ENCODE assay signal across 8 mouse cellular contexts in the genomic region with DNA sequence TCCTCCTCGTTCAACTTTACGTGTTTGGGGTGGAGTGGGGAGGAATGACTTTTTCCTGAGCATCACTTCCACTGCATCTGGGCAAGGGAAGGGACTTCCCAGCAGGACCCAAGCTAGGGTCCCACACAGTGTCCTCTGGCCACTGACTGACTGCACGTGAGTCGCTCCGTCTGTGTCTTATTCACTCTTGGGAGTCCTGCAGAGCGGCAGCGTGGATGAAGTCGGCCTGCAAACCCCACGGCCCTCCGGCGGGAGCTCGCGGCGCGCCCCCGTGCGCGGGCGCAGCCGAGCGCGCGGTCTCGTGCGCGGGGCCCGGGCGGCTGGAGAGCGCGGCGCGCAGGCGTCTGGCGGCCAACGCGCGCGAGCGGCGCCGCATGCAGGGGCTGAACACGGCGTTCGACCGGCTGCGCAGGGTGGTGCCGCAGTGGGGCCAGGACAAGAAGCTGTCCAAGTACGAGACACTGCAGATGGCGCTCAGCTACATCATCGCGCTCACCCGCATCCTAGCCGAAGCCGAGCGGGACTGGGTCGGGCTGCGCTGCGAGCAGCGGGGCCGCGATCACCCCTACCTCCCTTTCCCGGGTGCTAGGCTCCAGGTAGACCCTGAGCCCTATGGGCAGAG. TPM values are rescaled to one million over a fixed set of nuclear protein-coding genes. Genes with fewer than 3 reads are reported as not detected.
DNase-seq lines count a peak whose midpoint lies in the region; ATAC-seq lines count a peak whose summit lies in the region.

No protein-coding gene starts in this region.

- H3K4me3 ChIP-seq in embryonic facial prominence, embryonic 10.5 days: peak overlapping the region; percentile 67
- H3K4me3 ChIP-seq in heart, embryonic 14.5 days (ENCODE audit: control insufficient read depth in 1 of 2, insufficient read depth in 1 of 2, low read depth in 1 of 2, low read length in 2 of 2): peak overlapping the region; percentile 48 to 58
- H3K4me3 ChIP-seq in liver, embryonic 15.5 days (replicated peaks): peak overlapping the region; percentile 46

- H3K9ac ChIP-seq in heart, embryonic 14.5 days (ENCODE audit: low read length): peak overlapping the region; percentile 72
- no peak overlapping the region for H3K9ac ChIP-seq in liver, embryonic 15.5 days

- H3K4me2 ChIP-seq in heart, embryonic 14.5 days (ENCODE audit: low read length): peak overlapping the region; percentile 98
- peak overlapping the region; percentile 71 for H3K4me2 ChIP-seq in liver, embryonic 15.5 days

- WGBS in embryonic facial prominence, embryonic 10.5 days: 2% methylated on average over 62 of the region's 62 CpGs
- under 1% methylated on average over 60 of the region's 62 CpGs for WGBS in heart, embryonic 14.5 days
- under 1% methylated on average over 62 of the region's 62 CpGs for WGBS in liver, embryonic 15.5 days (ENCODE audit: insufficient replicate concordance)

- peaks cover 53% of the 10 kb centered on the region for H3K27me3 ChIP-seq in embryonic facial prominence, embryonic 10.5 days (replicated peaks; ENCODE audit: low read depth, poor library complexity, severe bottlenecking)
- peaks cover 46% of the 10 kb centered on the region for H3K27me3 ChIP-seq in heart, embryonic 14.5 days (ENCODE audit: control insufficient read depth, insufficient read depth, low read length)
- H3K27me3 ChIP-seq in liver, embryonic 15.5 days: peaks cover 54% of the 10 kb centered on the region

- no peaks in the 10 kb centered on the region for H3K9me3 ChIP-seq in embryonic facial prominence, embryonic 10.5 days
- H3K9me3 ChIP-seq in heart, embryonic 14.5 days (ENCODE audit: control insufficient read depth, low read length): no peaks in the 10 kb centered on the region
- H3K9me3 ChIP-seq in liver, embryonic 15.5 days (replicated peaks): no peaks in the 10 kb centered on the region

- no peaks in the 10 kb centered on the region for H3K36me3 ChIP-seq in embryonic facial prominence, embryonic 10.5 days (replicated peaks)
- H3K36me3 ChIP-seq in heart, embryonic 14.5 days (ENCODE audit: control insufficient read depth, insufficient read depth, low read length): no peaks in the 10 kb centered on the region
- no peaks in the 10 kb centered on the region for H3K36me3 ChIP-seq in liver, embryonic 15.5 days (replicated peaks)

- H3K27ac ChIP-seq in embryonic facial prominence, embryonic 10.5 days (replicated peaks): peak overlapping the region; percentile 76
- H3K27ac ChIP-seq in heart, embryonic 14.5 days (replicated peaks in 1 of 2; ENCODE audit: control insufficient read depth in 1 of 2, insufficient read depth in 1 of 2, low read depth in 2 of 2, low read length in 2 of 2): no peak overlapping the region
- no peak overlapping the region for H3K27ac ChIP-seq in liver, embryonic 15.5 days (replicated peaks)

- ATAC-seq in heart, embryonic 14.5 days (ENCODE audit: insufficient number of reproducible peaks, insufficient read depth, low FRiP score, low read depth): peak; percentile 69; the same call in 1 of the 2 replicates
- no peak for ATAC-seq in liver, embryonic 15.5 days (ENCODE audit: insufficient read depth)

- DNase-seq in B cell, adult 2 months: peak; percentile 24 to 38
- peak; percentile 28 to 32 for DNase-seq in adrenal gland, adult 18-20 months (ENCODE audit: low spot score in 2 of 2)
- DNase-seq in embryonic facial prominence, embryonic 10.5 days (ENCODE audit: low spot score): peak; percentile 79
- DNase-seq in layer of hippocampus, adult 18-20 months (ENCODE audit: low spot score in 2 of 2): peak; percentile 56 to 74
- DNase-seq in retina, postnatal 1 day: peak; percentile 84
- DNase-seq in spleen, postnatal 36 days (ENCODE audit: low spot score in 2 of 2): no peak

- H3K4me1 ChIP-seq in embryonic facial prominence, embryonic 10.5 days: peaks cover 12% of the 10 kb centered on the region
- peaks cover 5 to 6% of the 10 kb centered on the region in 2 experiments; a peak in 3 of 4 replicates for H3K4me1 ChIP-seq in heart, embryonic 14.5 days (ENCODE audit: control insufficient read depth in 2 of 2, insufficient read depth in 2 of 2, low read length in 2 of 2)
- H3K4me1 ChIP-seq in liver, embryonic 15.5 days (replicated peaks): peaks cover 3% of the 10 kb centered on the region; the same call in 1 of the 2 replicates

RNA-seq across cellular contexts. Expression of a gene that starts 0.6 kb away (rescaled TPM):
- not detected for total RNA-seq in adrenal gland, adult 18-20 months (2021)
- polyA plus RNA-seq in embryonic facial prominence, embryonic 10.5 days (2016; fragmentation: Nextera tagmentation; extraction: Ambion mirVana): 0.26 and 0.29 TPM in 2 replicates
- polyA plus RNA-seq in heart, embryonic 14.5 days (2014; fragmentation: Nextera tagmentation; extraction: Ambion mirVana): not detected in 2 replicates
- total RNA-seq in layer of hippocampus, adult 18-20 months (2021): 1 to 10 TPM in 1 of 2 experiments, under 1 TPM in 1; 0.79 to 2.4 TPM
- polyA plus RNA-seq in liver, embryonic 15.5 days (2015; fragmentation: Nextera tagmentation; extraction: Ambion mirVana): not detected in 2 replicates

RNA-seq across cellular contexts. Expression of a gene that starts 40.1 kb away (rescaled TPM):
- total RNA-seq in adrenal gland, adult 18-20 months (2021): 1 to 10 TPM; 1.5 to 2.9 TPM
- polyA plus RNA-seq in embryonic facial prominence, embryonic 10.5 days (2016; fragmentation: Nextera tagmentation; extraction: Ambion mirVana): 2.0 and 2.3 TPM in 2 replicates
- 0.66 and 0.68 TPM in 2 replicates for polyA plus RNA-seq in heart, embryonic 14.5 days (2014; fragmentation: Nextera tagmentation; extraction: Ambion mirVana)
- total RNA-seq in layer of hippocampus, adult 18-20 months (2021): under 1 TPM; 0.35 to 0.43 TPM
- 17.9 and 27.8 TPM in 2 replicates for polyA plus RNA-seq in liver, embryonic 15.5 days (2015; fragmentation: Nextera tagmentation; extraction: Ambion mirVana)

Comparison
In these comparisons a context has a peak if more than half of its experiments do, and no peak if none do; other contexts are left out.
1. DNase-seq: peak in B cell, adult 2 months (2 of 2), adrenal gland, adult 18-20 months (2 of 2), embryonic facial prominence, embryonic 10.5 days (single experiment), layer of hippocampus, adult 18-20 months (2 of 2) and retina, postnatal 1 day (single experiment); none in spleen, postnatal 36 days (0 of 2).
2. Peak in every context shown above with its lines, with median percentiles within 50 percentile points of each other: H3K4me3 ChIP-seq.